In the genomic region with DNA sequence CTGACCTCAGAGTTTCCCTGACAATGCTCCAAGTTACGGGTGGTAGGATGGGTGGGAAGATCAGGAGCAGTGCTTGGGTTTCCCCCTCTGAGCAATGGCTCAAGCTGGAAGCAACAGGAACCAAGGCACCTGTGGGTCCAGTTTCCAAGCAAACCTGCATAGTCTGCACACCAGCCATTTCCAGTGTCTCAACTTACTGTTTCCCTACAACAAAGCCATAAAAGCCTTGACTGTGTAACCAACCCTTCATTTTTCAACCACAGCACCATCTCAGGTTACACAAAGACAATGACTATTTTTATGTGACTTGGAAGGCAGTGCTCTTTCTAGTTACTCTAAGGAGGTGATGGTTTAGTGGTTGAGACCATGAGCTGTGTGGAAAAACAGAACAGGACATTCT, we compare ENCODE assay signal across 28 mouse cellular contexts.
DNase-seq lines count a peak whose midpoint lies in the region; ATAC-seq and TF ChIP-seq lines count a peak whose summit lies in the region.
"Had no signal": no experiment of that assay in that cellular context is flagged by ENCODE, and none has a peak within 500 bp of the region (broad histone marks: within the 10 kb centered on the region; RNA-seq: fewer than 3 reads in every experiment).

No protein-coding gene starts in this region.

- WGBS in embryonic facial prominence, embryonic 14.5 days, result 81% methylated on average over 1 of the region's 1 CpGs
- 92% methylated on average over 1 of the region's 1 CpGs for WGBS in embryonic facial prominence, embryonic 10.5 days
- 61% methylated on average over 1 of the region's 1 CpGs for WGBS in kidney, embryonic 15.5 days
- WGBS in kidney, postnatal 0 days, result 50% methylated on average over 1 of the region's 1 CpGs

- no peak overlapping the region for H3K27ac ChIP-seq in embryonic facial prominence, embryonic 14.5 days (replicated peaks; ENCODE audit: low read depth, low read length)
- no peak overlapping the region for H3K27ac ChIP-seq in embryonic facial prominence, embryonic 10.5 days (replicated peaks)
- no peak overlapping the region for H3K27ac ChIP-seq in kidney, embryonic 15.5 days
- no peak overlapping the region for H3K27ac ChIP-seq in kidney, postnatal 0 days
- H3K27ac ChIP-seq: embryonic facial prominence, embryonic 12.5 days; embryonic facial prominence, embryonic 15.5 days; forebrain, embryonic 10.5 days; forebrain, embryonic 12.5 days had no signal

- ATAC-seq in embryonic facial prominence, embryonic 14.5 days (ENCODE audit: low read depth), result peak; percentile 70; the same call in 1 of the 2 replicates
- peak; percentile 81 for ATAC-seq in kidney, embryonic 15.5 days (replicated peaks; ENCODE audit: low FRiP score)
- ATAC-seq in kidney, postnatal 0 days (replicated peaks; ENCODE audit: low FRiP score, low read depth), result 0 out of 2 replicates have a peak, but pooled peaks have one; percentile 46
- ATAC-seq: CD4-positive, CD25-positive, alpha-beta regulatory T cell, adult 4 months; forebrain, embryonic 14.5 days; forebrain, embryonic 16.5 days; Patski had no signal

- DNase-seq in embryonic facial prominence, embryonic 14.5 days (ENCODE audit: low spot score), result peak; percentile 38
- no peak for DNase-seq in embryonic facial prominence, embryonic 10.5 days (ENCODE audit: low spot score)
- DNase-seq in kidney, postnatal 14 days, result no peak
- peak; percentile 21 for DNase-seq in kidney, postnatal 0 days (ENCODE audit: low spot score)
- DNase-seq in kidney, adult 9 months, result no peak
- DNase-seq: adrenal gland, adult 2 months; adrenal gland, postnatal 10 days; adrenal gland, postnatal 25 days; B cell, adult 2 months; cerebellum, adult 11 months; cerebellum, adult 18-20 months; cerebellum, adult 8-10 months; cerebellum, adult 9-11 months; cerebellum, postnatal 14 days; cerebellum, postnatal 36 days; embryo, embryonic 11 days had no signal

- no peak for TF ChIP-seq CTCF in kidney, postnatal 0 days (IDR thresholded peaks at IDR 0.05; ENCODE audit: low read depth)

- H3K27me3 ChIP-seq in embryonic facial prominence, embryonic 14.5 days (replicated peaks; ENCODE audit: control insufficient read depth, insufficient read depth, low read length), result no peaks in the 10 kb centered on the region
- H3K27me3 ChIP-seq in embryonic facial prominence, embryonic 10.5 days (replicated peaks; ENCODE audit: low read depth, poor library complexity, severe bottlenecking), result no peaks in the 10 kb centered on the region
- H3K27me3 ChIP-seq in kidney, embryonic 15.5 days, result no peaks in the 10 kb centered on the region
- H3K27me3 ChIP-seq in kidney, postnatal 0 days (ENCODE audit: insufficient read depth, low read length), result no peaks in the 10 kb centered on the region
- H3K27me3 ChIP-seq: CH12.LX; embryonic facial prominence, embryonic 12.5 days; embryonic facial prominence, embryonic 15.5 days; forebrain, embryonic 12.5 days had no signal

- no peak overlapping the region for H3K4me3 ChIP-seq in embryonic facial prominence, embryonic 14.5 days (ENCODE audit: low read depth, low read length)
- no peak overlapping the region for H3K4me3 ChIP-seq in embryonic facial prominence, embryonic 10.5 days
- H3K4me3 ChIP-seq in kidney, embryonic 15.5 days (replicated peaks), result no peak overlapping the region
- no peak overlapping the region for H3K4me3 ChIP-seq in kidney, postnatal 0 days (replicated peaks; ENCODE audit: low read depth, low read length)
- H3K4me3 ChIP-seq: embryonic facial prominence, embryonic 12.5 days; embryonic facial prominence, embryonic 15.5 days; erythroblast, embryonic 14.5 days; forebrain, embryonic 10.5 days; forebrain, embryonic 12.5 days had no signal

- no peaks in the 10 kb centered on the region for H3K4me1 ChIP-seq in embryonic facial prominence, embryonic 14.5 days (ENCODE audit: control insufficient read depth, insufficient read depth, low read length)
- H3K4me1 ChIP-seq in embryonic facial prominence, embryonic 10.5 days, result no peaks in the 10 kb centered on the region
- H3K4me1 ChIP-seq in kidney, embryonic 15.5 days, result no peaks in the 10 kb centered on the region
- no peaks in the 10 kb centered on the region for H3K4me1 ChIP-seq in kidney, postnatal 0 days (replicated peaks; ENCODE audit: insufficient read depth, low read length)
- H3K4me1 ChIP-seq: embryonic facial prominence, embryonic 12.5 days; embryonic facial prominence, embryonic 15.5 days; forebrain, embryonic 10.5 days; forebrain, embryonic 12.5 days had no signal

- no peak overlapping the region for H3K4me2 ChIP-seq in embryonic facial prominence, embryonic 14.5 days (ENCODE audit: low read depth, low read length)
- no peak overlapping the region for H3K4me2 ChIP-seq in kidney, embryonic 15.5 days
- no peak overlapping the region for H3K4me2 ChIP-seq in kidney, postnatal 0 days (ENCODE audit: low read length)
- H3K4me2 ChIP-seq: embryonic facial prominence, embryonic 12.5 days; embryonic facial prominence, embryonic 15.5 days; forebrain, embryonic 12.5 days had no signal

- H3K9me3 ChIP-seq in embryonic facial prominence, embryonic 14.5 days (ENCODE audit: control insufficient read depth, low read length), result no peaks in the 10 kb centered on the region
- H3K9me3 ChIP-seq in embryonic facial prominence, embryonic 10.5 days, result no peaks in the 10 kb centered on the region
- H3K9me3 ChIP-seq in kidney, embryonic 15.5 days (replicated peaks), result no peaks in the 10 kb centered on the region
- no peaks in the 10 kb centered on the region for H3K9me3 ChIP-seq in kidney, postnatal 0 days (replicated peaks; ENCODE audit: low read length)
- H3K9me3 ChIP-seq: embryonic facial prominence, embryonic 12.5 days; embryonic facial prominence, embryonic 15.5 days; forebrain, embryonic 10.5 days; forebrain, embryonic 12.5 days; G1E had no signal

- no peak overlapping the region for H3K9ac ChIP-seq in embryonic facial prominence, embryonic 14.5 days (ENCODE audit: low read depth, low read length)
- H3K9ac ChIP-seq in kidney, embryonic 15.5 days, result no peak overlapping the region
- no peak overlapping the region for H3K9ac ChIP-seq in kidney, postnatal 0 days (ENCODE audit: low read depth, low read length)
- H3K9ac ChIP-seq: embryonic facial prominence, embryonic 12.5 days; embryonic facial prominence, embryonic 15.5 days; forebrain, embryonic 12.5 days had no signal

- H3K36me3 ChIP-seq in embryonic facial prominence, embryonic 14.5 days (ENCODE audit: control insufficient read depth, insufficient read depth, low read length), result no peaks in the 10 kb centered on the region
- H3K36me3 ChIP-seq in embryonic facial prominence, embryonic 10.5 days (replicated peaks), result no peaks in the 10 kb centered on the region
- no peaks in the 10 kb centered on the region for H3K36me3 ChIP-seq in kidney, embryonic 15.5 days
- no peaks in the 10 kb centered on the region for H3K36me3 ChIP-seq in kidney, postnatal 0 days (ENCODE audit: insufficient read depth, low read length)
- H3K36me3 ChIP-seq: embryonic facial prominence, embryonic 12.5 days; embryonic facial prominence, embryonic 15.5 days; forebrain, embryonic 10.5 days; forebrain, embryonic 12.5 days; G1E had no signal

Comparison
In these comparisons a context has a peak if more than half of its experiments do, and no peak if none do; other contexts are left out.
1. DNase-seq: peak in embryonic facial prominence, embryonic 14.5 days (single experiment) and kidney, postnatal 0 days (single experiment); none in embryonic facial prominence, embryonic 10.5 days (single experiment), kidney, postnatal 14 days (single experiment) and kidney, adult 9 months (single experiment).
2. Peak in every context shown above with its lines, with median percentiles within 50 percentile points of each other: ATAC-seq.